Mouse (Mus musculus) forebrain, embryonic 14.5 days (tissue): ENCODE data around the gene Rhd. TPM values are rescaled to one million over a fixed set of nuclear protein-coding genes. Genes with fewer than 3 reads are reported as not detected.
"Not testable (repeated sequence)": the region's sequence is repeated elsewhere in the genome, so short reads cannot be mapped to it uniquely, and the experiment has no call there.

Experiments
- ATAC-seq: fragments of 200-750 bp; cut with Nextera tagmentation; 2 replicates; pipeline ENCODE4 v1.8.0; 2017; ENCODE audit warnings: mild to moderate bottlenecking, moderate library complexity
- DNase-seq: peaks from one replicate; pipeline ENCODE4 v3.0.0-alpha.2; 2015; ENCODE audit warnings: low spot score
- H3K27ac ChIP-seq: fragments of 300-500 bp; sonication (generic); 2 replicates; pipeline ENCODE4 v1.5.1; 2014; ENCODE audit warnings: low read depth, mild to moderate bottlenecking, control low read depth, low read length, moderate library complexity
- H3K27me3 ChIP-seq: fragments of 300-500 bp; sonication (generic); replicated peaks from 2 replicates; pipeline ENCODE4 v1.6.1; 2014; ENCODE audit warnings: low read length, control low read depth, mixed read lengths; ENCODE audit not compliant: control insufficient read depth, insufficient read depth
- H3K36me3 ChIP-seq: fragments of 300-500 bp; sonication (generic); 2 replicates; pipeline ENCODE4 v1.6.1; 2014; ENCODE audit warnings: low read length, control low read depth; ENCODE audit not compliant: control insufficient read depth, insufficient read depth
- H3K4me1 ChIP-seq: fragments of 300-500 bp; sonication (generic); 2 replicates; pipeline ENCODE4 v1.6.1; 2014; ENCODE audit warnings: antibody characterized with exemption, low read length, control low read depth; ENCODE audit not compliant: control insufficient read depth, insufficient read depth
- H3K4me2 ChIP-seq: fragments of 300-500 bp; sonication (generic); 2 replicates; pipeline ENCODE4 v1.6.1; 2014; ENCODE audit warnings: mild to moderate bottlenecking, control low read depth, low read length
- H3K4me3 ChIP-seq: fragments of 300-500 bp; sonication (generic); 2 replicates; pipeline ENCODE4 v1.5.1; 2014; ENCODE audit warnings: low read depth, low read length, control low read depth
- H3K9ac ChIP-seq: fragments of 300-500 bp; sonication (generic); 2 replicates; pipeline ENCODE4 v1.6.1; 2014; ENCODE audit warnings: mild to moderate bottlenecking, low read length, control low read depth, moderate library complexity
- H3K9me3 ChIP-seq: fragments of 300-500 bp; sonication (generic); replicated peaks from 2 replicates; pipeline ENCODE4 v1.6.1; 2016; ENCODE audit warnings: low read length, control low read depth, mixed read lengths; ENCODE audit not compliant: control insufficient read depth
- WGBS: fragments of 180-500 bp; shearing (Covaris S2); extraction: QIAGEN DNeasy Blood & Tissue Kit; methylation state at CpG from one replicate; pipeline ENCODE4 v1.1.7; 2014; 5-methylcytosine and 5-hydroxymethylcytosine counted together
- polyA plus RNA-seq: library from polyadenylated mRNA; unstranded; fragments of >200 nt; fragmentation: Nextera tagmentation; extraction: Ambion mirVana; gene quantifications from 2 replicates; pipeline ENCODE4 v1.2.1, GENCODE M21; 2014

Gene Rhd
- polyA plus RNA-seq, 1 experiment from 2014 or later = 0.99 TPM

GRCm38 (mm10) chr4:134838221-134838620 is 26.1 kb upstream of the Rhd start:
- no peak for DNase-seq
- no peak overlapping the region for H3K9ac ChIP-seq
- H3K9me3 ChIP-seq = no peaks in the 10 kb centered on the region

GRCm38 (mm10) chr4:134838706-134839105 is 25.6 kb upstream of the Rhd start:
- H3K27me3 ChIP-seq, H3K9ac ChIP-seq, H3K4me1 ChIP-seq, H3K4me3 ChIP-seq, DNase-seq, H3K9me3 ChIP-seq, H3K27ac ChIP-seq, H3K4me2 ChIP-seq, ATAC-seq: not testable (repeated sequence)
- WGBS = 83% methylated on average over 3 of the region's 3 CpGs
- H3K36me3 ChIP-seq = peaks cover 11% of the 10 kb centered on the region

More at GRCm38 (mm10) chr4:134838221-134838620, 26.1 kb upstream of the Rhd start:
- Histone ChIP-seq H3K36me3 (peaks cover 12% of the 10 kb centered on the region), H3K27me3 (no peaks in the 10 kb centered on the region), H3K27ac (no peak overlapping the region), H3K4me2 (no peak overlapping the region), H3K4me3 (no peak overlapping the region), H3K4me1 (no peaks in the 10 kb centered on the region)
- no peak for ATAC-seq
- WGBS = 91% methylated on average over 1 of the region's 1 CpGs

GRCm38 (mm10) chr4:134840231-134840630 is 24.1 kb upstream of the Rhd start:
- no peak for ATAC-seq

GRCm38 (mm10) chr4:134843566-134843965 is 20.8 kb upstream of the Rhd start:
- Histone ChIP-seq H3K9ac (no peak overlapping the region), H3K27me3 (no peaks in the 10 kb centered on the region), H3K4me3 (no peak overlapping the region), H3K4me1 (no peaks in the 10 kb centered on the region), H3K36me3 (no peaks in the 10 kb centered on the region), H3K27ac (no peak overlapping the region), H3K9me3 (no peaks in the 10 kb centered on the region), H3K4me2 (no peak overlapping the region)
- DNase-seq = no peak
- WGBS = 87% methylated on average over 4 of the region's 4 CpGs
- ATAC-seq = no peak

More at GRCm38 (mm10) chr4:134840231-134840630, 24.1 kb upstream of the Rhd start:
- no peaks in the 10 kb centered on the region for H3K27me3 ChIP-seq
- no peak overlapping the region for H3K4me3 ChIP-seq
- WGBS = 92% methylated on average over 1 of the region's 1 CpGs
- no peak overlapping the region for H3K27ac ChIP-seq
- peaks cover 11% of the 10 kb centered on the region for H3K36me3 ChIP-seq
- no peak overlapping the region for H3K9ac ChIP-seq
- no peaks in the 10 kb centered on the region for H3K9me3 ChIP-seq
- no peaks in the 10 kb centered on the region for H3K4me1 ChIP-seq
- no peak overlapping the region for H3K4me2 ChIP-seq
- DNase-seq = no peak

- H3K36me3 ChIP-seq = no peaks in the 10 kb centered on the region
- ATAC-seq = no peak
- no peaks in the 10 kb centered on the region for H3K27me3 ChIP-seq
- H3K4me3 ChIP-seq = no peak overlapping the region
- no peak overlapping the region for H3K27ac ChIP-seq
- DNase-seq = no peak
- WGBS = 88% methylated on average over 4 of the region's 4 CpGs
- no peak overlapping the region for H3K4me2 ChIP-seq
- H3K9ac ChIP-seq = no peak overlapping the region
- no peaks in the 10 kb centered on the region for H3K9me3 ChIP-seq
- H3K4me1 ChIP-seq = peaks cover 16% of the 10 kb centered on the region
These were observed 16.7 kb upstream of the Rhd start for GRCm38 (mm10) chr4:134847587-134847986.

GRCm38 (mm10) chr4:134850551-134850950 is 13.8 kb upstream of the Rhd start:
- WGBS = 73% methylated on average over 4 of the region's 4 CpGs
- Histone ChIP-seq H3K27ac (no peak overlapping the region), H3K36me3 (no peaks in the 10 kb centered on the region), H3K9ac (no peak overlapping the region), H3K4me1 (peaks cover 16% of the 10 kb centered on the region), H3K4me3 (0 out of 2 replicates have a peak overlapping the region, but pooled peaks have one; percentile 98), H3K27me3 (no peaks in the 10 kb centered on the region), H3K4me2 (peak overlapping the region; percentile 86), H3K9me3 (no peaks in the 10 kb centered on the region)
- ATAC-seq (no peak), DNase-seq (no peak)

GRCm38 (mm10) chr4:134851236-134851635 is 13.1 kb upstream of the Rhd start:
- peak overlapping the region; percentile 98 for H3K4me3 ChIP-seq
- H3K27me3 ChIP-seq = no peaks in the 10 kb centered on the region
- no peaks in the 10 kb centered on the region for H3K9me3 ChIP-seq
- no peak overlapping the region for H3K27ac ChIP-seq
- H3K36me3 ChIP-seq = no peaks in the 10 kb centered on the region
- peaks cover 16% of the 10 kb centered on the region for H3K4me1 ChIP-seq
- H3K4me2 ChIP-seq = peak overlapping the region; percentile 86
- peak overlapping the region; percentile 99 for H3K9ac ChIP-seq
- ATAC-seq (no peak), DNase-seq (no peak)
- 28% methylated on average over 2 of the region's 2 CpGs for WGBS

GRCm38 (mm10) chr4:134851876-134852275 is 12.5 kb upstream of the Rhd start:
- H3K4me2 ChIP-seq = peak overlapping the region; percentile 86
- no peak overlapping the region for H3K27ac ChIP-seq
- H3K4me3 ChIP-seq = peak overlapping the region; percentile 98
- H3K9ac ChIP-seq = peak overlapping the region; percentile 99
- DNase-seq (peak; percentile 40), ATAC-seq (no peak)
- H3K4me1 ChIP-seq = peaks cover 16% of the 10 kb centered on the region
- WGBS = 11% methylated on average over 14 of the region's 14 CpGs
- H3K27me3 ChIP-seq = no peaks in the 10 kb centered on the region
- H3K36me3 ChIP-seq = no peaks in the 10 kb centered on the region
- H3K9me3 ChIP-seq = no peaks in the 10 kb centered on the region

- H3K4me1 ChIP-seq = peaks cover 16% of the 10 kb centered on the region
- peak overlapping the region; percentile 86 for H3K4me2 ChIP-seq
- H3K27ac ChIP-seq = peak overlapping the region; percentile 99
- DNase-seq (peak; percentile 48), ATAC-seq (peak; percentile 26)
- H3K27me3 ChIP-seq = no peaks in the 10 kb centered on the region
- WGBS = 0% methylated on average over 46 of the region's 106 CpGs
- H3K9me3 ChIP-seq = no peaks in the 10 kb centered on the region
- H3K9ac ChIP-seq = peak overlapping the region; percentile 99
- no peaks in the 10 kb centered on the region for H3K36me3 ChIP-seq
- peak overlapping the region; percentile 98 for H3K4me3 ChIP-seq
These were observed 11.7 kb upstream of the Rhd start for GRCm38 (mm10) chr4:134852438-134853255.
